Comparison of ENCODE assay signal across 1 mouse cellular context in genomic region chr16:76335913-76336312, GRCm38 (mm10).
TF ChIP-seq lines count a peak whose summit lies in the region.

No protein-coding gene starts in this region.

TF ChIP-seq in MEL, 35 proteins besides CTCF, POLR2A, EP300 and RAD21 (continued from another document):
- peak; percentile 35; the same call in 1 of the 2 replicates for TF ChIP-seq GATA1 (IDR thresholded peaks at IDR 0.05; ENCODE audit: low read depth, low read length)
- peak; percentile 58; the same call in 1 of the 2 replicates for TF ChIP-seq RCOR1 (IDR thresholded peaks at IDR 0.05; ENCODE audit: low read depth, low read length)
- peak; percentile 83 for TF ChIP-seq ZNF384 (IDR thresholded peaks at IDR 0.05; ENCODE audit: low read depth, low read length)
- TF ChIP-seq MYC (IDR thresholded peaks at IDR 0.05; ENCODE audit: low read depth, low read length) = no peak
